Mouse (Mus musculus) lung, embryonic 16.5 days (tissue): ENCODE data around the gene Fntb. TPM values are rescaled to one million over a fixed set of nuclear protein-coding genes. Genes with fewer than 3 reads are reported as not detected.

Experiments
- ATAC-seq: fragments of 200-750 bp; cut with Nextera tagmentation; 2 replicates; pipeline ENCODE4 v1.8.0; 2017; ENCODE audit warnings: low read depth, mild to moderate bottlenecking, moderate library complexity
- H3K27ac ChIP-seq: fragments of 300-500 bp; sonication (generic); 2 replicates; pipeline ENCODE4 v1.5.1; 2014; ENCODE audit warnings: mild to moderate bottlenecking, control low read depth, low read length
- H3K27me3 ChIP-seq: fragments of 300-500 bp; sonication (generic); 2 replicates; pipeline ENCODE4 v1.6.1; 2014; ENCODE audit warnings: low read depth, low read length, mixed read lengths; ENCODE audit not compliant: control insufficient read depth, insufficient read depth
- H3K36me3 ChIP-seq: fragments of 300-500 bp; sonication (generic); 2 replicates; pipeline ENCODE4 v1.6.1; 2014; ENCODE audit warnings: low read length; ENCODE audit not compliant: control insufficient read depth, insufficient read depth
- H3K4me1 ChIP-seq: fragments of 300-500 bp; sonication (generic); replicated peaks from 2 replicates; pipeline ENCODE4 v1.6.1; 2014; ENCODE audit warnings: low read length, mixed read lengths; ENCODE audit not compliant: control insufficient read depth, insufficient read depth
- H3K4me2 ChIP-seq: fragments of 300-500 bp; sonication (generic); 2 replicates; pipeline ENCODE4 v1.6.1; 2014; ENCODE audit warnings: low read depth, low read length, control low read depth
- H3K4me3 ChIP-seq: fragments of 300-500 bp; sonication (generic); 2 replicates; pipeline ENCODE4 v1.5.1; 2014; ENCODE audit warnings: mild to moderate bottlenecking, low read length, control low read depth
- H3K9ac ChIP-seq: fragments of 300-500 bp; sonication (generic); 2 replicates; pipeline ENCODE4 v1.6.1; 2014; ENCODE audit warnings: low read length, control low read depth
- H3K9me3 ChIP-seq: fragments of 300-500 bp; sonication (generic); 2 replicates; pipeline ENCODE4 v1.6.1; 2016; ENCODE audit warnings: low read length; ENCODE audit not compliant: control insufficient read depth
- WGBS: fragments of 180-500 bp; shearing (Covaris S2); extraction: QIAGEN DNeasy Blood & Tissue Kit; methylation state at CpG from one replicate; pipeline ENCODE4 v1.1.7; 2014; 5-methylcytosine and 5-hydroxymethylcytosine counted together
- polyA plus RNA-seq: library from polyadenylated mRNA; unstranded; fragments of >200 nt; fragmentation: Nextera tagmentation; extraction: Ambion mirVana; gene quantifications from 2 replicates; pipeline ENCODE4 v1.2.1, GENCODE M21; 2015

The Fntb gene
- polyA plus RNA-seq, 1 experiment from 2014 or later, result 39.0 TPM

- Histone ChIP-seq H3K9me3 (no peaks in the 10 kb centered on the region), H3K27ac (peak overlapping the region; percentile 80), H3K36me3 (no peaks in the 10 kb centered on the region), H3K27me3 (peaks cover 2% of the 10 kb centered on the region; the same call in 1 of the 2 replicates), H3K4me1 (peaks cover 51% of the 10 kb centered on the region), H3K4me2 (peak overlapping the region; percentile 96), H3K4me3 (peak overlapping the region; percentile 79), H3K9ac (peak overlapping the region; percentile 92)
- ATAC-seq, result no peak
- WGBS, result 33% methylated on average over 4 of the region's 4 CpGs
Observed at GRCm38 (mm10) chr12:76820615-76821014, 55.2 kb downstream of the Fntb start.

- Histone ChIP-seq H3K27me3 (peaks cover 2% of the 10 kb centered on the region; the same call in 1 of the 2 replicates), H3K4me2 (peak overlapping the region; percentile 96), H3K36me3 (no peaks in the 10 kb centered on the region), H3K4me3 (peak overlapping the region; percentile 79), H3K9me3 (no peaks in the 10 kb centered on the region), H3K27ac (peak overlapping the region; percentile 80), H3K4me1 (peaks cover 47% of the 10 kb centered on the region), H3K9ac (peak overlapping the region; percentile 92)
- under 1% methylated on average over 48 of the region's 66 CpGs for WGBS
- peak; percentile 64 for ATAC-seq
Observed at GRCm38 (mm10) chr12:76822002-76822650, 56.7 kb downstream of the Fntb start.

GRCm38 (mm10) chr12:76822651-76823041 is 57.3 kb downstream of the Fntb start, which contains the start of gene Rab15:
Gene Rab15, minus strand, starts transcription at chr12:76822908.
- Histone ChIP-seq H3K9ac (peak within 1 kb of the TSS; percentile 92), H3K27me3 (peaks cover 2% of the 10 kb centered on the region; the same call in 1 of the 2 replicates), H3K4me1 (peaks cover 42% of the 10 kb centered on the region), H3K36me3 (no peaks in the 10 kb centered on the region), H3K27ac (peak within 1 kb of the TSS; percentile 80), H3K9me3 (no peaks in the 10 kb centered on the region), H3K4me2 (peak within 1 kb of the TSS; percentile 96), H3K4me3 (peak within 1 kb of the TSS; percentile 79)
- WGBS, result 5% methylated on average over 12 of the region's 17 CpGs
- 0 out of 2 replicates have a peak, but pooled peaks have one; percentile 1 for ATAC-seq

DNA sequence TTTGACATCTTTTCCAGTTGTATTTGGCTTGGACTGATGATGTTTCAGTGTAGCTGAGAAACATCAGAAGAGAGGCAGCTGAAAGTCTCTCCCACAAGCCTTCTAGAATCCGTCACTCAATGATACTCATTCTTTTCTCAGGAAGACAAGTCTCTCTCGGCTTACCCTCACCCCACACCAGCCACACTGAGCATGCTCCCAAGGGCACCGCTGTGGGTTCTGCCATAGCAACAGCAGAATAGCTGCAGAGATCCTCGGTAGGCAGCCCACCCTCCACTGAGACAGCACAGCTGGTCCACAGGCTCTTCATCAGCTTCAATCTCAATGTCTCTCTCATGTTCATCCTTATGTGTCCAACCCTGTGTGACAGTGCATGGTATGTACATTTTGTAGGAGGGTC is 59.9 kb downstream of the Fntb start:
- H3K4me2 ChIP-seq, result no peak overlapping the region
- no peak for ATAC-seq
- H3K4me1 ChIP-seq, result peaks cover 27% of the 10 kb centered on the region
- no peak overlapping the region for H3K9ac ChIP-seq
- H3K36me3 ChIP-seq, result no peaks in the 10 kb centered on the region
- no peak overlapping the region for H3K27ac ChIP-seq
- no peak overlapping the region for H3K4me3 ChIP-seq
- peaks cover 2% of the 10 kb centered on the region; the same call in 1 of the 2 replicates for H3K27me3 ChIP-seq
- 67% methylated on average over 4 of the region's 4 CpGs for WGBS
- H3K9me3 ChIP-seq, result no peaks in the 10 kb centered on the region

DNA sequence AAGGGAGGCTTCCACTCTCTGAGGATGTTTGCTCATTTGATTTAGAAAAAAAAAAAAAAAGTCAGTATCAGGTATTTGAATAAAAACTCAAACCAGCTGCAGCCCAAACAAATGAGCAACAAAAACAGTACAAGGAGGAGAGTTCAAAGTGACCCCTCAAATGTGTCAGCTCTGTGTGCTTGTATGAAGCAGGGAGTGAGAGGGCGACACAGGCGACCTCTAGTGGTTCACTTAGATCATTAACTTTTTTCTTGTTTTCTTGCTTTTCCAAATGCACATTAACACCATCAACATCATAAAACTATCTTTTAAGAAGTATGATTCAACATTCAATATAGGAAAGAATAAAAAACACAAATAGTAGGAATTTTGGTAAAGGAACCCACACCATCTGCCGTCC is 67.3 kb downstream of the Fntb start:
- no peaks in the 10 kb centered on the region for H3K36me3 ChIP-seq
- H3K27ac ChIP-seq, result no peak overlapping the region
- 6% methylated on average over 3 of the region's 3 CpGs for WGBS
- no peaks in the 10 kb centered on the region for H3K27me3 ChIP-seq
- no peak overlapping the region for H3K4me3 ChIP-seq
- H3K4me2 ChIP-seq, result no peak overlapping the region
- H3K4me1 ChIP-seq, result no peaks in the 10 kb centered on the region
- H3K9me3 ChIP-seq, result no peaks in the 10 kb centered on the region
- no peak overlapping the region for H3K9ac ChIP-seq
- ATAC-seq, result no peak

DNA sequence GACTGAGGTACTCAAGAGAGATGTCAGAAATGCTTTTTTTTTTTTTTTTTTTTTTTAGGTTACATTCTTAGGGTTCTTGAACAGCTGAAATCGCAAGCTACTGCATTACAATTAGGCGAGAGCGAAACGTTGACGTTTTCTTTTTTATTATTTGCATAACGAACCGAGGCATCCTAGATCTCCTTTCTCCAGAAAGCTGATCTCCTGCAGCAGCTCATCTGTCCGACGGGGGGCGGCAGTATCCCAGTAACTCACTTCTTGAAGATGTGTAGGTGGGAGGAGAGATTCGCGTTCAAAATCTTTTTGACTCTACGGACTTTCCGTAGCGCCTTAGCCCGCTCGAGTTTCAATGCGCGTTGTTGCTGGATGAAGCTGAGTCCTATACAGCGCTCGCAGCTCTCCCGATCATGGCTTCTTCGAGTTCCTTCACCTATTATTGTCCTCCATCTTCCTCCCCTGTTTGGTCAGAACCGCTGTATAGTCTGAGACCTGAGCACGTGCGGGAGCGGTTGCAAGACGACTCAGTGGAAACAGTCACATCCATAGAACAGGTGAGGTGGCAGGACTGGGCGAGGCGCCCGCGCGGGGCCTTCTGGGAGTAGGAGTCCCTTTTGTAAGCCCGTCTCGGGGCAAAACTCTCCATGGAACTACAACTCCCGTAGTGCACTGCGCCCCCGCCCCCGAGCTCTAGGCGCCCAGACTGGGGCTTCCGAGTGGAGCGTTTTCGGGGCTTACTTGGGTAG is 71.9 kb downstream of the Fntb start:
- H3K4me2 ChIP-seq, result peak overlapping the region; percentile 61
- WGBS, result under 1% methylated on average over 43 of the region's 43 CpGs

DNA sequence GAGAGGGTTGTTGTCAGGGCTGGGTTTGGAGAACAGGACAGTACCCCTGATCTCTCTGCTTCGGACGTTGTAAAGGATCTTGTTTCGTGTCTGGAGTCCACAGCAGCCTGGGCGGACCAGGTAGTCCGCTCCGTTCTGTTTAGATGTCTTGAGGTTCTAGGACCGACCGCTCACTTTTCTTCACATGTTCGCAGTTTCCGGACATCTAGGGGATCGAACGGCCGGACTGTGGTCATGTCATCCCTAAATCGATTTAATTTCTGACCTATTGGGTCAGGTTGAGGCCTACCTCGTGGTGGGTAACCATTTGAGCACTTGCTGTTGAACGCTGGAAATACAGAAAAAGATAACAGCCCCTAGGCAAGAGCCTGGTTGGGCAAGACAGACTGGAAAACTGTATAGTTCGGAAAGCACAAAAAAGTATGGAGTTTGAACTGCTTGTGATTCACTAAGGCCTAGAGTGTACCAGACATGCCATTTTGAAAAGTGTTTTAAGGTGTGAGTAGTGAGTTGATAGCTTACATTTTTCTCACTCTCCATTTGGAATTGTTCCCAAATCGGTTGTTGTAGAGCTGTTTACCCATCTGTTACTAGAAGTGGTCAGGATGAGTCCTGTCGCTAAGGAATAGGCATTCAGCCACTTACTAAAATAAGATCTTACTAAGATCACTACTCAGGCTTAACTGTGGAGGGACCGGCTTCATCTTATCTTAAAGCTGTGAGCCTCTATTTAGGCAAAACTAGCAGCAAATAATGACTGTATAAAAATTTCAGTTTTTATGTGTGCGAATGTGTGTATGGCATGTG is 72.7 kb downstream of the Fntb start:
- Histone ChIP-seq H3K4me2 (peak overlapping the region; percentile 61), H3K27me3 (no peaks in the 10 kb centered on the region), H3K27ac (peak overlapping the region; percentile 53), H3K4me3 (peak overlapping the region; percentile 69), H3K36me3 (no peaks in the 10 kb centered on the region), H3K9me3 (no peaks in the 10 kb centered on the region), H3K9ac (peak overlapping the region; percentile 78), H3K4me1 (peaks cover 7% of the 10 kb centered on the region)
- no peak for ATAC-seq
- WGBS, result 10% methylated on average over 21 of the region's 21 CpGs

More for the DNA sequence above, 71.9 kb downstream of the Fntb start:
- Histone ChIP-seq H3K9me3 (no peaks in the 10 kb centered on the region), H3K27me3 (no peaks in the 10 kb centered on the region), H3K9ac (peak overlapping the region; percentile 78), H3K4me1 (peaks cover 7% of the 10 kb centered on the region), H3K36me3 (no peaks in the 10 kb centered on the region), H3K4me3 (peak overlapping the region; percentile 69), H3K27ac (peak overlapping the region; percentile 62)
- ATAC-seq, result peak; percentile 99

DNA sequence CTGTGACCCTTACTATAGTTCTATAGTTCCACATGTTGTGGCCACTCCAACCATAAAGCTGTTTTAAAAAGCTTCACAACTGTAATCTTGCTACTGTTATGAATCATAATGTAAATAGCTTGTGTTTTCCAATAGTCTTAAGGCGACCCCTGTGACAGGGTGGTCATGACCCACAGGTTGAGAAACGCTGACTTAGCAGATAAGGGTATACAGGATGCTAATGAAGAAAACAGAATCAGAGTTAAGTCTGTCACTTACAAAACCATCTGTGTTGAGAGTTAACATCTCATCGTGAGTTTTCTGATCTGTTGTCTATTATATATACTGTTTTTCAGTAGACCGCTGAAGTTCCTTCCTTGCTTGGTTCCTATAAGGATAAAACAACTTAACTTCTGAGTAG is 73.9 kb downstream of the Fntb start:
- no peak for ATAC-seq
- Histone ChIP-seq H3K9me3 (no peaks in the 10 kb centered on the region), H3K9ac (no peak overlapping the region), H3K4me2 (no peak overlapping the region), H3K27ac (no peak overlapping the region), H3K36me3 (no peaks in the 10 kb centered on the region), H3K4me1 (peaks cover 7% of the 10 kb centered on the region), H3K27me3 (no peaks in the 10 kb centered on the region), H3K4me3 (no peak overlapping the region)
- 85% methylated on average over 4 of the region's 4 CpGs for WGBS

DNA sequence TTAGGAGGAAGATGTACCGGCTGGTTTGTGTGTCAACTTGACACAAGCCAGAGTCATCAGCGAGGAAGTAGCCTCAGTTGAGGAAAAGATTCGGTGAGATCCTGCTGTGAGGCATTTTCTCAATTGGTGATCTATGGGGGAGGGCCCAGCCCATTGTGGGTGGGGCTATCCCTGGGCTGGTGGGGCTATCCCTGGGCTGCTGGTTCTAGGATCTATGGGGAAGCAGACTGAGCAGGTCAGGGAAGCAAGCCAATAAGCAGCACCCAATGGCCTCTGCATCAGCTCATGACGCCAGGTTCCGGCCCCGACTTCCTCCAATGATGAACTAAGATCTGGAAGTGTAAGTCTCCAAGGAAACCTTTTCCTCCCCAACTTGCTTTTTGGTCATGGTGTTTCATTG is 74.7 kb downstream of the Fntb start:
- WGBS, result 66% methylated on average over 6 of the region's 6 CpGs

More for the DNA sequence above, 74.7 kb downstream of the Fntb start:
- ATAC-seq, result no peak
- peaks cover 7% of the 10 kb centered on the region for H3K4me1 ChIP-seq
- no peaks in the 10 kb centered on the region for H3K36me3 ChIP-seq
- no peak overlapping the region for H3K4me3 ChIP-seq
- no peak overlapping the region for H3K9ac ChIP-seq
- no peaks in the 10 kb centered on the region for H3K27me3 ChIP-seq
- H3K9me3 ChIP-seq, result no peaks in the 10 kb centered on the region
- H3K4me2 ChIP-seq, result no peak overlapping the region
- no peak overlapping the region for H3K27ac ChIP-seq
